Mouse (Mus musculus) spleen, adult 2 months (tissue): Measurements from ENCODE around the gene Eya3.

Experiments
- CTCF ChIP-seq: fragments of 200-500 bp; IDR thresholded peaks from 2 replicates; pipeline ENCODE4 v1.5.1; 2011; ENCODE audit warnings: mild to moderate bottlenecking, inconsistent platforms; ENCODE audit not compliant: insufficient read depth, insufficient read length, insufficient replicate concordance; ENCODE audit errors: extremely low read depth
- POLR2A ChIP-seq: fragments of 200-500 bp; IDR thresholded peaks from 2 replicates; pipeline ENCODE4 v1.6.1; 2011; ENCODE audit warnings: low read depth, low read length, inconsistent platforms

- no peak for TF ChIP-seq CTCF
- TF ChIP-seq POLR2A, result no peak; the same call in 1 of the 2 replicates
Observed at GRCm38 (mm10) chr4:132732148-132732684, 93.4 kb downstream of the Eya3 start, which contains the start of gene Xkr8.
